Mouse (Mus musculus): ENCODE results near the gene Narf. TPM values are rescaled to one million over a fixed set of nuclear protein-coding genes. Genes with fewer than 3 reads are reported as not detected.

The Narf gene
- 39.6 and 44.7 TPM in 2 replicates for polyA plus RNA-seq (2014; fragmentation: Nextera tagmentation; extraction: Ambion mirVana)

DNA sequence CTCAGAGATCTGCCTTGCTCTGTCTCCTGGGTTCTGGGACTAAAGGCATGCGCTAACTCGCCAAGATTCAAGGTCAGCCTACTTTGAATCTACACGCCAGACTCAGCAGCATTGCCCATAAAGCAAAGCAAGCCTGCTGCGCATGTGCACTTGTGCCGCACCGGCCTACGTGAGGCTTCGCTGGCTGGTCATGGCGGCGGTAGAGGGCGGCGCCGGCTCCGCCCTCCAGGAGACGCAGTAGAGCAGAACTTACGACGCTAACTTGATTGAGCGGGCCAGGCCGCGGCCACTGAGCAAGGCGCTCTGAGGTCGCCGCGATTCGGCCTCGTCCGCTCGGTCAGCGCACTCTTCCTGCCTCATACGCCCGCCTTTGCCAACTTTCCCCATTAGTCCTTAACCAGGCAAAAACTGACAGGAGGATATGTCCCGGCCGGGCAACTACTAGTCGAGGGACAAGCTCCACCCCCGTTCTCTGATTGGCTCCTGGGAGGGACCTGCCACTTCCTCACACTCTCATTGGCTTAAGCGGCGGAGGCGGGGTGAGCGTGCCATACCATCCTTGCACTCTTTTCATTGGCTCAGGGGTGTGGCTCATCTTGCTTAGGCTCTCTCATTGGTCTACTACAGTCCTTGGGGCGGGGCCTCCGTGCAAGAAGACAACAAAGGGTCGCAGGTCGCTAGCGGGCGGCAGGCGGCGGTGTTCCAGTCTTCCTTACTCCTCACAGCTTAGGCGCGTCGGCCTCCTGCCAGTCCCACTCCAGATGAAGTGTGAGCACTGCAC lies at the start of gene Narf:
Gene Narf, plus strand, starts transcription at position 690 of the 781 bp plus-strand sequence.
- Histone ChIP-seq H3K36me3 (ENCODE audit: insufficient read depth) (peaks cover 27% of the 10 kb centered on the region), H3K4me1 (ENCODE audit: insufficient read depth) (no peaks in the 10 kb centered on the region), H3K4me2 (peak within 1 kb of the TSS; percentile 68), H3K27me3 (ENCODE audit: insufficient read depth, low read length) (no peaks in the 10 kb centered on the region), H3K27ac (ENCODE audit: low read depth) (peak within 1 kb of the TSS; percentile 100), H3K9ac (peak within 1 kb of the TSS; percentile 76), H3K9me3 (ENCODE audit: low read depth, low read length) (no peaks in the 10 kb centered on the region), H3K4me3 (ENCODE audit: low read depth, low read length) (peak within 1 kb of the TSS; percentile 74)
- TF ChIP-seq CTCF (IDR thresholded peaks at IDR 0.05; ENCODE audit: low read depth): peak; percentile 72
- peak; percentile 99 for DNase-seq
- ATAC-seq (ENCODE audit: insufficient read depth): peak; percentile 100
- under 1% methylated on average over 50 of the region's 50 CpGs for WGBS

- no peak for DNase-seq
- no peaks in the 10 kb centered on the region for H3K9me3 ChIP-seq (ENCODE audit: low read depth, low read length)
- 78% methylated on average over 3 of the region's 3 CpGs for WGBS
- no peak overlapping the region for H3K9ac ChIP-seq
- H3K36me3 ChIP-seq (ENCODE audit: insufficient read depth): no peaks in the 10 kb centered on the region
- ATAC-seq (ENCODE audit: insufficient read depth): no peak
- H3K4me2 ChIP-seq: no peak overlapping the region
- no peak overlapping the region for H3K27ac ChIP-seq (ENCODE audit: low read depth)
- H3K4me3 ChIP-seq (ENCODE audit: low read depth, low read length): no peak overlapping the region
- no peaks in the 10 kb centered on the region for H3K27me3 ChIP-seq (ENCODE audit: insufficient read depth, low read length)
- no peak for TF ChIP-seq CTCF (IDR thresholded peaks at IDR 0.05; ENCODE audit: low read depth)
- no peaks in the 10 kb centered on the region for H3K4me1 ChIP-seq (ENCODE audit: insufficient read depth)
Observed at GRCm38 (mm10) chr11:121189681-121190080, 47.4 kb upstream of the Narf start.

DNA sequence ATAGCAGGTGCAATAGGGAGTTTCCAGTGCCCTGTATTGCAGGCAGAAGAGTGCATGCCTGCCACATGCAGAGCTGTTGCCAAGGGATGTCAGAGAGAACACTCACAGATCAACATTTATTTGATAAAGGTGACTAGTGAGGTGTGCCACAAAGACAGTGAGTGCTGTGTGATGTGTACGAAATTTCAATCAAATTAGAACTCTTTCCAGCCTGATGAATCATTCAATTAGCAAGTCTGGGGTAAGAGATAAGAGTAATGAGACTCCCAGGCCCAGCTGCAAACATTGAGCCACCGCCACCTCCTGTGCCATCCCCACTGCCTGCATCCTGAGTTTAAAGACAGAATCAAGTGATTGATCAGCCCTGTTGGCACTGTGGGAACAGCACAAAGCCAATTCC lies 44.3 kb upstream of the Narf start:
- no peaks in the 10 kb centered on the region for H3K36me3 ChIP-seq (ENCODE audit: insufficient read depth)
- H3K9ac ChIP-seq: no peak overlapping the region
- H3K27me3 ChIP-seq (ENCODE audit: insufficient read depth, low read length): no peaks in the 10 kb centered on the region
- H3K4me1 ChIP-seq (ENCODE audit: insufficient read depth): no peaks in the 10 kb centered on the region
- H3K9me3 ChIP-seq (ENCODE audit: low read depth, low read length): no peaks in the 10 kb centered on the region
- H3K27ac ChIP-seq (ENCODE audit: low read depth): no peak overlapping the region
- ATAC-seq (ENCODE audit: insufficient read depth): no peak
- no peak overlapping the region for H3K4me2 ChIP-seq
- DNase-seq: no peak
- no peak for TF ChIP-seq CTCF (IDR thresholded peaks at IDR 0.05; ENCODE audit: low read depth)
- H3K4me3 ChIP-seq (ENCODE audit: low read depth, low read length): no peak overlapping the region
- 30% methylated on average over 2 of the region's 2 CpGs for WGBS

- H3K27ac ChIP-seq (ENCODE audit: low read depth): no peak overlapping the region
- no peaks in the 10 kb centered on the region for H3K36me3 ChIP-seq (ENCODE audit: insufficient read depth)
- WGBS: 66% methylated on average over 3 of the region's 3 CpGs
- H3K27me3 ChIP-seq (ENCODE audit: insufficient read depth, low read length): no peaks in the 10 kb centered on the region
- ATAC-seq (ENCODE audit: insufficient read depth) (no peak), DNase-seq (no peak)
- no peaks in the 10 kb centered on the region for H3K9me3 ChIP-seq (ENCODE audit: low read depth, low read length)
- no peak for TF ChIP-seq CTCF (IDR thresholded peaks at IDR 0.05; ENCODE audit: low read depth)
- no peak overlapping the region for H3K4me3 ChIP-seq (ENCODE audit: low read depth, low read length)
- H3K9ac ChIP-seq: no peak overlapping the region
- H3K4me2 ChIP-seq: no peak overlapping the region
- no peaks in the 10 kb centered on the region for H3K4me1 ChIP-seq (ENCODE audit: insufficient read depth)
Observed at GRCm38 (mm10) chr11:121193415-121193814, 43.6 kb upstream of the Narf start.

DNA sequence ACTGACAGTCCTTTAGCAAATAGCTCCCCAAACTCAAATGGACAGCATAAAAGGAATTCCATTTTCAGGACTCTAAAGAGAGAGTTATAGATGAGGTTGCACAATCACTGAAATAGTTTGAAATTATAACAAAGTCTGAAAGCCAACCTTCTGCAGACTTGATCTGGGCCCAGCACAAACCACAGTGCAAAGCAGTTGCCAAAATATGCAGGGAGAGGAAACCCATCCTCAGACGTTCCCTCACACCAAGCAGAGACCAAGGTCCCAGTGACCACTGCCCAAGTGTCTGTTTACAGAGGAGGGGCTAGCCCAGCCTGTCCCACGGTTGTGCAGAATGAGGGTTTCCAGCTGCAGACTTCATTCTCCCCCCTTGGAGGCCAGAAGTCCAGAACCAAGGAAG lies 38.4 kb upstream of the Narf start:
- H3K9ac ChIP-seq: no peak overlapping the region
- TF ChIP-seq CTCF (IDR thresholded peaks at IDR 0.05; ENCODE audit: low read depth): no peak
- H3K27ac ChIP-seq (ENCODE audit: low read depth): peak overlapping the region; percentile 28; the same call in 1 of the 2 replicates
- H3K4me2 ChIP-seq: no peak overlapping the region
- no peak overlapping the region for H3K4me3 ChIP-seq (ENCODE audit: low read depth, low read length)
- H3K9me3 ChIP-seq (ENCODE audit: low read depth, low read length): no peaks in the 10 kb centered on the region
- no peaks in the 10 kb centered on the region for H3K27me3 ChIP-seq (ENCODE audit: insufficient read depth, low read length)
- peak; percentile 53; the same call in 1 of the 2 replicates for ATAC-seq (ENCODE audit: insufficient read depth)
- H3K4me1 ChIP-seq (ENCODE audit: insufficient read depth): no peaks in the 10 kb centered on the region
- WGBS: 13% methylated on average over 2 of the region's 2 CpGs
- peak; percentile 57 for DNase-seq
- H3K36me3 ChIP-seq (ENCODE audit: insufficient read depth): no peaks in the 10 kb centered on the region

- ATAC-seq (ENCODE audit: insufficient read depth) (no peak), DNase-seq (peak; percentile 14)
- Histone ChIP-seq H3K4me1 (ENCODE audit: insufficient read depth) (no peaks in the 10 kb centered on the region), H3K27ac (ENCODE audit: low read depth) (no peak overlapping the region), H3K27me3 (ENCODE audit: insufficient read depth, low read length) (no peaks in the 10 kb centered on the region), H3K9ac (no peak overlapping the region), H3K4me3 (ENCODE audit: low read depth, low read length) (no peak overlapping the region), H3K4me2 (no peak overlapping the region), H3K36me3 (ENCODE audit: insufficient read depth) (no peaks in the 10 kb centered on the region), H3K9me3 (ENCODE audit: low read depth, low read length) (no peaks in the 10 kb centered on the region)
- WGBS: 56% methylated on average over 4 of the region's 4 CpGs
- no peak for TF ChIP-seq CTCF (IDR thresholded peaks at IDR 0.05; ENCODE audit: low read depth)
Observed at GRCm38 (mm10) chr11:121199851-121200250, 37.2 kb upstream of the Narf start.

DNA sequence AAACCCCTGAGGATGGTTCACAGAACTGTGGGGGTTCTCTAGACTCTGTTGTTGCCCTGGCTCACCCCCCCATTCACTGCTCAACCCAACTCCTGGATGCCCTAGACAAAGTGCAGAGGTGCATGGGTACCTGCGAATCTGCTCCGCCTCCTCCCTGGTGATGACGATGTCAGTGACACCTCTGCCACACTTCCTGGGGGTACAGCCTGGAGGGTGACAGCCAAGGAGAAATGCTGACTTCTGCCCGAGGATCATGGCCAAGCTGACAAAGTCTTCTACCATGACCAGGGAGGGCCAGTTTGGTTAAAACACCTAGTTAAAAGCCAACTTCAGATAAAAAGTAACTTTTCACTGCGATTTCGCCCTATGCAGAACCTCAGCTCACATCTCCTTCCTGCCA lies 36.3 kb upstream of the Narf start:
- no peak overlapping the region for H3K4me3 ChIP-seq (ENCODE audit: low read depth, low read length)
- TF ChIP-seq CTCF (IDR thresholded peaks at IDR 0.05; ENCODE audit: low read depth): no peak
- no peak overlapping the region for H3K9ac ChIP-seq
- H3K27ac ChIP-seq (ENCODE audit: low read depth): no peak overlapping the region
- no peaks in the 10 kb centered on the region for H3K9me3 ChIP-seq (ENCODE audit: low read depth, low read length)
- ATAC-seq (ENCODE audit: insufficient read depth) (no peak), DNase-seq (no peak)
- H3K27me3 ChIP-seq (ENCODE audit: insufficient read depth, low read length): no peaks in the 10 kb centered on the region
- no peak overlapping the region for H3K4me2 ChIP-seq
- WGBS: 86% methylated on average over 6 of the region's 6 CpGs
- no peaks in the 10 kb centered on the region for H3K4me1 ChIP-seq (ENCODE audit: insufficient read depth)
- H3K36me3 ChIP-seq (ENCODE audit: insufficient read depth): no peaks in the 10 kb centered on the region
